Mouse (Mus musculus): Measurements from ENCODE around the gene Zcchc17. TPM values are rescaled to one million over a fixed set of nuclear protein-coding genes. Genes with fewer than 3 reads are reported as not detected.

The Zcchc17 gene
- total and polyA plus RNA-seq, 2 experiments from 2014 or later = 23.9 to 93.2 TPM

- H3K4me3 ChIP-seq (ENCODE audit: low read length) = no peak overlapping the region
- 84% methylated on average over 4 of the region's 4 CpGs for WGBS
- H3K27me3 ChIP-seq (ENCODE audit: insufficient read depth, low read length) = no peaks in the 10 kb centered on the region
- H3K9ac ChIP-seq (replicated peaks; ENCODE audit: low read length) = no peak overlapping the region
- no peaks in the 10 kb centered on the region for H3K9me3 ChIP-seq (ENCODE audit: low read length)
- no peaks in the 10 kb centered on the region for H3K4me1 ChIP-seq (ENCODE audit: insufficient read depth, low read length)
- H3K4me2 ChIP-seq (ENCODE audit: low read depth, low read length) = no peak overlapping the region
- no peak for DNase-seq (ENCODE audit: low spot score)
- no peak overlapping the region for H3K27ac ChIP-seq
- TF ChIP-seq CTCF (IDR thresholded peaks at IDR 0.05; ENCODE audit: low read depth) = peak; percentile 26; the same call in 1 of the 2 replicates
- ATAC-seq = no peak
- H3K36me3 ChIP-seq (ENCODE audit: insufficient read depth, low read length) = peaks cover 48% of the 10 kb centered on the region
Measured at GRCm38 (mm10) chr4:130377500-130377899, 17.8 kb upstream of the Zcchc17 start.

DNA sequence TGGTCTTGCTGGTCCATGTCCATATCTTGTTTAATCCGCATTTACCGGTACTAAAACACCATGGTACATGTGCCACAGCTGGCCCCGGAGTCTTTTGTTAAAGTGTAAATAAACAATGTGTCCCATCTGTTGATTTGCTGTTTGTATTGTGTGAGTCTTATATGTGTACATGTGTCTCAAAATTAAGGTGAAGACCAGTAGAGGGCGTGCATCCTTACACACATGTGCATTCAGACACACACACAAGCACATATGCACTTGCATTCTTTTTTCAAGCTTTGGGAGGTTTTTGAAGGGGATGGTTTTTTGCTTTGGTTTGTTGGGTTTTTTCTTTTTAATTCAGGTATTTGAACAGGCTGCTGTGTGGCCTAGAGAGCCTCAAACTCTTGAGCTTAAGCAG, 16.9 kb upstream of the Zcchc17 start:
- Histone ChIP-seq H3K36me3 (ENCODE audit: insufficient read depth, low read length) (peaks cover 48% of the 10 kb centered on the region), H3K9ac (replicated peaks; ENCODE audit: low read length) (no peak overlapping the region), H3K4me2 (ENCODE audit: low read depth, low read length) (no peak overlapping the region), H3K27me3 (ENCODE audit: insufficient read depth, low read length) (no peaks in the 10 kb centered on the region), H3K9me3 (ENCODE audit: low read length) (no peaks in the 10 kb centered on the region), H3K27ac (no peak overlapping the region), H3K4me3 (ENCODE audit: low read length) (no peak overlapping the region), H3K4me1 (ENCODE audit: insufficient read depth, low read length) (no peaks in the 10 kb centered on the region)
- TF ChIP-seq CTCF (IDR thresholded peaks at IDR 0.05; ENCODE audit: low read depth) = peak; percentile 56
- WGBS = 87% methylated on average over 4 of the region's 4 CpGs
- DNase-seq (ENCODE audit: low spot score) (peak; percentile 50), ATAC-seq (no peak)

DNA sequence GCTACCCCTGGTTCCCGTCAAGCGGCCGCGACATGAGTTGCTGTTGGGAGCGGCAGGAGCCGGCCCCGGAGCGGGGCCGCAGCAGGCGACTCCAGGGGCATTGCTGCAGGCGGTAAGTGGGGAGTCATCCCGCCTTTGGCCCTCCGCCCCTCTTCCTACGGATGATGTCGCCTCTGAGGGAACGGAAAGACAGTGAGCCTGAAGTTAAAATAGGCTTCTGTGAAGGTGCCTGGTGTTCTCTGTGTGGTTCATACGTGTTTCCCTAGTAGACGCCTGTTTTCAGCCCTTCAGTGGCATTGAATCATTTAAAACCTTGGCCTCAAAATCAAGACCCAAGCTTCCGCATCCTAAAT, 471 bp upstream of the Zcchc17 start:
- peaks cover 10% of the 10 kb centered on the region; the same call in 1 of the 2 replicates for H3K36me3 ChIP-seq (ENCODE audit: insufficient read depth, low read length)
- DNase-seq (ENCODE audit: low spot score) (no peak), ATAC-seq (no peak; the same call in 1 of the 2 replicates)
- H3K4me2 ChIP-seq (ENCODE audit: low read depth, low read length) = peak overlapping the region; percentile 79
- TF ChIP-seq CTCF (IDR thresholded peaks at IDR 0.05; ENCODE audit: low read depth) = no peak
- H3K27ac ChIP-seq = peak overlapping the region; percentile 85
- H3K27me3 ChIP-seq (ENCODE audit: insufficient read depth, low read length) = no peaks in the 10 kb centered on the region
- peaks cover 17% of the 10 kb centered on the region; the same call in 1 of the 2 replicates for H3K4me1 ChIP-seq (ENCODE audit: insufficient read depth, low read length)
- peak overlapping the region; percentile 87 for H3K9ac ChIP-seq (replicated peaks; ENCODE audit: low read length)
- WGBS = under 1% methylated on average over 19 of the region's 19 CpGs
- peak overlapping the region; percentile 81 for H3K4me3 ChIP-seq (ENCODE audit: low read length)
- H3K9me3 ChIP-seq (ENCODE audit: low read length) = no peaks in the 10 kb centered on the region

DNA sequence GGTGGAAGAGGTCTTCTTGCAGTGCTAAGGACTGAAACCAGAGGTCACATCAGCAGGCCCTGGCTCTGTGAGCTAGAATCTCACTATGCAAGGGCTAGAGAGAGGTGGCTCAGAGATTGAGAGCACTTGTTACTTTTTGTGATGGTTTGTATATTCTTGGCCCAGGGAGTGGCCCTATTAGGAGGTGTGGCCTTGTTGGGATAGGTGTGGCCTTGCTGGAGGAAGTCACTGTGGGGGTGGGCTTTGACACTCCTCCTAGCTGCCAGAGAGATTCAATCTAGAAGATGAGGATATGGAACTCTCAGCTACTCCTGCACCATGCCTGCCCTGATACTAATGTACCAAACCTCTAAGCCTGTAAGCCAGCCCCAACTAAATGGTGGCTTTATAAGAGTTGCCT, 1.8 kb downstream of the Zcchc17 start:
- H3K9ac ChIP-seq (replicated peaks; ENCODE audit: low read length) = no peak overlapping the region
- peaks cover 17% of the 10 kb centered on the region; the same call in 1 of the 2 replicates for H3K4me1 ChIP-seq (ENCODE audit: insufficient read depth, low read length)
- no peak overlapping the region for H3K27ac ChIP-seq
- H3K27me3 ChIP-seq (ENCODE audit: insufficient read depth, low read length) = no peaks in the 10 kb centered on the region
- no peak overlapping the region for H3K4me3 ChIP-seq (ENCODE audit: low read length)
- H3K36me3 ChIP-seq (ENCODE audit: insufficient read depth, low read length) = 0 out of 2 replicates have a peak, but pooled peaks cover 6% of the 10 kb centered on the region
- no peak overlapping the region for H3K4me2 ChIP-seq (ENCODE audit: low read depth, low read length)
- no peaks in the 10 kb centered on the region for H3K9me3 ChIP-seq (ENCODE audit: low read length)
- no peak for ATAC-seq
- no peak for DNase-seq (ENCODE audit: low spot score)
- TF ChIP-seq CTCF (IDR thresholded peaks at IDR 0.05; ENCODE audit: low read depth) = no peak

- TF ChIP-seq CTCF (IDR thresholded peaks at IDR 0.05; ENCODE audit: low read depth) = no peak
- Histone ChIP-seq H3K9ac (replicated peaks; ENCODE audit: low read length) (no peak overlapping the region), H3K27ac (no peak overlapping the region), H3K9me3 (ENCODE audit: low read length) (no peaks in the 10 kb centered on the region), H3K27me3 (ENCODE audit: insufficient read depth, low read length) (no peaks in the 10 kb centered on the region), H3K36me3 (ENCODE audit: insufficient read depth, low read length) (peaks cover 37% of the 10 kb centered on the region), H3K4me1 (ENCODE audit: insufficient read depth, low read length) (no peaks in the 10 kb centered on the region), H3K4me3 (ENCODE audit: low read length) (no peak overlapping the region), H3K4me2 (ENCODE audit: low read depth, low read length) (no peak overlapping the region)
- ATAC-seq (no peak), DNase-seq (ENCODE audit: low spot score) (no peak)
- WGBS = 93% methylated on average over 7 of the region's 7 CpGs
Measured at GRCm38 (mm10) chr4:130352588-130352987, 7.2 kb downstream of the Zcchc17 start.

DNA sequence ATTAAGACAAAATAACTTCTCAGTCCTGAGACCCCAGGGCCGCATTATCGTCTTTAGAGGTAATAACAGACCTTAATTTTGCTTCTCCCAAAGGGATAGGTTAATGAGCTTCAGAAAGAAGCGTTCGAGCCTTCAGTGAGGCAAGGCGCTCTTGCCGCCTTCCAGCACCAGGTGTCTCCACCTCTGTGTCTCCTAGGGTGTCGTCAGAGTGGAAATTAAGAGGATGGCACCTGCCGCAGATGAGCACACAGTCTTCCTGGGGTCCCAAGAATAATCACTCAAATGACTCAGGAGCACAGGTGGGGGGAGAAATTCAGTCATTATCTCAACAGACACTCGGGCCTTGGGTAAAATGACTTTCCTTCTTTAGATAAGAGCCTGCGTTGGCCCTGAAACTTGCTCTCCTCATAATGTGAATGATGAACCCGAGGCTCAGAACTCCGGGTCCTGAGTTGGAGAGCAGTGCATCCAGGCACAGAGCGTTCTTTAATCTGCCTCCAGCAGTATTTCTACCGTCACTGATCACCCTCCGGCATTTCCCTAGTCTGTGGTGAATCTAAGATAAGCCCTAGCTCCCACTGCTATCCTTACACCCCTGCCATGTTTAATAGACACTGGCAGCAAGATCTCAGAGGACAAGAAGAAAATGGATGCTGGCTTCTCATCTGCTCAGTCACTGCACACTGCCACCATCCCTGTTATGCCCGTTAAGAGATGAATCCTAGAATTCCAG, 8.9 kb downstream of the Zcchc17 start:
- TF ChIP-seq CTCF (IDR thresholded peaks at IDR 0.05; ENCODE audit: low read depth) = peak; percentile 37; the same call in 1 of the 2 replicates
- H3K4me1 ChIP-seq (ENCODE audit: insufficient read depth, low read length) = no peaks in the 10 kb centered on the region
- H3K27ac ChIP-seq = no peak overlapping the region
- no peak overlapping the region for H3K4me2 ChIP-seq (ENCODE audit: low read depth, low read length)
- no peaks in the 10 kb centered on the region for H3K27me3 ChIP-seq (ENCODE audit: insufficient read depth, low read length)
- H3K9me3 ChIP-seq (ENCODE audit: low read length) = no peaks in the 10 kb centered on the region
- no peak overlapping the region for H3K9ac ChIP-seq (replicated peaks; ENCODE audit: low read length)
- DNase-seq (ENCODE audit: low spot score) (peak; percentile 48), ATAC-seq (peak; percentile 32; the same call in 1 of the 2 replicates)
- WGBS = 80% methylated on average over 16 of the region's 16 CpGs
- H3K4me3 ChIP-seq (ENCODE audit: low read length) = no peak overlapping the region
- H3K36me3 ChIP-seq (ENCODE audit: insufficient read depth, low read length) = peaks cover 42% of the 10 kb centered on the region

DNA sequence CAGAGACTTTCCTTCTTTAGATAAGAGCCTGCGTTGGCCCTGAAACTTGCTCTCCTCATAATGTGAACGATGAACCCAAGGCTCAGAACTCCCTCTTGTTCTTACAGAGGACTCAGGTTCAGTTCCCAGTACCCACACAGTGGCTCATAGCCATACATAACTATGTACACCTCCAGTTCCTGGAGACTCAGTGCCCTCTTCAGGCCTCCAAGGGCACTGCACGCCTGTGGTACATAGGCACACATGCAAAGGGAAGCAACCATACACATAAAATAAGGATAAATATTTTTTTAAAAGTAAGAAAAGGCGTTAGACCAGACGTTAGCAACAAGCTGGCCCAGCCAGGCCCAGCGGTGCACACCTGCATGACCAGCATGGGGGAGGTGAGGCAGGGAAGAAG, 10.1 kb downstream of the Zcchc17 start:
- no peaks in the 10 kb centered on the region for H3K4me1 ChIP-seq (ENCODE audit: insufficient read depth, low read length)
- H3K27me3 ChIP-seq (ENCODE audit: insufficient read depth, low read length) = no peaks in the 10 kb centered on the region
- peaks cover 48% of the 10 kb centered on the region for H3K36me3 ChIP-seq (ENCODE audit: insufficient read depth, low read length)
- no peak overlapping the region for H3K4me2 ChIP-seq (ENCODE audit: low read depth, low read length)
- ATAC-seq (no peak), DNase-seq (ENCODE audit: low spot score) (peak; percentile 9)
- H3K4me3 ChIP-seq (ENCODE audit: low read length) = no peak overlapping the region
- TF ChIP-seq CTCF (IDR thresholded peaks at IDR 0.05; ENCODE audit: low read depth) = peak; percentile 43
- no peak overlapping the region for H3K27ac ChIP-seq
- no peaks in the 10 kb centered on the region for H3K9me3 ChIP-seq (ENCODE audit: low read length)
- WGBS = 97% methylated on average over 6 of the region's 6 CpGs
- H3K9ac ChIP-seq (replicated peaks; ENCODE audit: low read length) = no peak overlapping the region

All from hindbrain, postnatal 0 days (tissue).